Mouse (Mus musculus) hindbrain, embryonic 12.5 days (tissue): ENCODE measurements around the gene Pdpr. TPM values are rescaled to one million over a fixed set of nuclear protein-coding genes. Genes with fewer than 3 reads are reported as not detected.
"Not testable (repeated sequence)": the region's sequence is repeated elsewhere in the genome, so short reads cannot be mapped to it uniquely, and the experiment has no call there.

Source experiments
- ATAC-seq: fragments of 200-750 bp; cut with Nextera tagmentation; 2 replicates; pipeline ENCODE4 v1.8.0; 2017; ENCODE audit warnings: moderate TSS enrichment; ENCODE audit not compliant: low FRiP score
- H3K27ac ChIP-seq: fragments of 300-500 bp; sonication (generic); 2 replicates; pipeline ENCODE4 v1.5.1; 2016; ENCODE audit warnings: mild to moderate bottlenecking
- H3K27me3 ChIP-seq: fragments of 300-500 bp; sonication (generic); 2 replicates; pipeline ENCODE4 v1.6.1; 2016; ENCODE audit warnings: mild to moderate bottlenecking
- H3K36me3 ChIP-seq: fragments of 300-500 bp; sonication (generic); 2 replicates; pipeline ENCODE4 v1.6.1; 2016; ENCODE audit warnings: mild to moderate bottlenecking
- H3K4me1 ChIP-seq: fragments of 300-500 bp; sonication (generic); 2 replicates; pipeline ENCODE4 v1.6.1; 2016
- H3K4me2 ChIP-seq: fragments of 300-500 bp; sonication (generic); replicated peaks from 2 replicates; pipeline ENCODE4 v1.6.1; 2016; ENCODE audit warnings: mild to moderate bottlenecking
- H3K4me3 ChIP-seq: fragments of 300-500 bp; sonication (generic); 2 replicates; pipeline ENCODE4 v1.5.1; 2016; ENCODE audit warnings: mild to moderate bottlenecking
- H3K9ac ChIP-seq: fragments of 300-500 bp; sonication (generic); 2 replicates; pipeline ENCODE4 v1.6.1; 2016; ENCODE audit warnings: mild to moderate bottlenecking, moderate library complexity
- H3K9me3 ChIP-seq: fragments of 300-500 bp; sonication (generic); replicated peaks from 2 replicates; pipeline ENCODE4 v1.6.1; 2016; ENCODE audit warnings: mild to moderate bottlenecking
- WGBS: fragments of 180-500 bp; shearing (Covaris S2); methylation state at CpG from one replicate; pipeline ENCODE4 v1.1.7; 2016; 5-methylcytosine and 5-hydroxymethylcytosine counted together
- polyA plus RNA-seq: library from polyadenylated mRNA; unstranded; fragments of >200 nt; fragmentation: Nextera tagmentation; extraction: Ambion mirVana; gene quantifications from 2 replicates; pipeline ENCODE4 v1.2.1, GENCODE M21; 2016

Pdpr gene
- polyA plus RNA-seq, 1 experiment from 2014 or later: 14.4 TPM

- Histone ChIP-seq H3K36me3 (peaks cover 5% of the 10 kb centered on the region; the same call in 1 of the 2 replicates), H3K27ac (0 out of 2 replicates have a peak overlapping the region, but pooled peaks have one; percentile 7), H3K9me3 (no peaks in the 10 kb centered on the region), H3K9ac (no peak overlapping the region), H3K4me3 (peak overlapping the region; percentile 58; the same call in 1 of the 2 replicates), H3K4me2 (peak overlapping the region; percentile 61), H3K4me1 (peaks cover 11% of the 10 kb centered on the region), H3K27me3 (no peaks in the 10 kb centered on the region)
- ATAC-seq: no peak
- WGBS: 50% methylated on average over 2 of the region's 2 CpGs
Measured at GRCm38 (mm10) chr8:111062893-111063292, 31.5 kb upstream of the Pdpr start.

GRCm38 (mm10) chr8:111066308-111066707, 28.1 kb upstream of the Pdpr start:
- Histone ChIP-seq H3K4me2 (no peak overlapping the region), H3K9ac (no peak overlapping the region), H3K27me3 (no peaks in the 10 kb centered on the region), H3K4me3 (no peak overlapping the region), H3K9me3 (no peaks in the 10 kb centered on the region), H3K27ac (no peak overlapping the region), H3K4me1 (peaks cover 2% of the 10 kb centered on the region), H3K36me3 (no peaks in the 10 kb centered on the region)
- WGBS: 72% methylated on average over 4 of the region's 4 CpGs
- ATAC-seq: no peak

- Histone ChIP-seq H3K27me3 (no peaks in the 10 kb centered on the region), H3K4me1 (no peaks in the 10 kb centered on the region), H3K4me2 (no peak overlapping the region), H3K36me3 (no peaks in the 10 kb centered on the region), H3K27ac (no peak overlapping the region), H3K9me3 (no peaks in the 10 kb centered on the region), H3K9ac (no peak overlapping the region), H3K4me3 (no peak overlapping the region)
- 32% methylated on average over 10 of the region's 10 CpGs for WGBS
- no peak for ATAC-seq
Measured at GRCm38 (mm10) chr8:111067439-111067838, 27.0 kb upstream of the Pdpr start.

GRCm38 (mm10) chr8:111068660-111069059, 25.8 kb upstream of the Pdpr start:
- not testable (repeated sequence) for H3K36me3 ChIP-seq, H3K4me2 ChIP-seq, H3K9me3 ChIP-seq, ATAC-seq, H3K27ac ChIP-seq, H3K4me1 ChIP-seq, H3K27me3 ChIP-seq, H3K4me3 ChIP-seq, H3K9ac ChIP-seq
- whole genome bisulfite sequencing: 90% methylated on average over 9 of the region's 9 CpGs

- H3K9me3 ChIP-seq: no peaks in the 10 kb centered on the region
- no peak overlapping the region for H3K4me3 ChIP-seq
- no peak overlapping the region for H3K4me2 ChIP-seq
- H3K9ac ChIP-seq: no peak overlapping the region
- peaks cover 4% of the 10 kb centered on the region; the same call in 1 of the 2 replicates for H3K4me1 ChIP-seq
- no peak for ATAC-seq
- H3K27ac ChIP-seq: no peak overlapping the region
- H3K36me3 ChIP-seq: no peaks in the 10 kb centered on the region
- no peaks in the 10 kb centered on the region for H3K27me3 ChIP-seq
- WGBS: 71% methylated on average over 3 of the region's 3 CpGs
Measured at GRCm38 (mm10) chr8:111075926-111076325, 18.5 kb upstream of the Pdpr start.

- no peaks in the 10 kb centered on the region for H3K36me3 ChIP-seq
- no peak overlapping the region for H3K4me2 ChIP-seq
- H3K4me1 ChIP-seq: peaks cover 19% of the 10 kb centered on the region
- H3K4me3 ChIP-seq: no peak overlapping the region
- H3K27me3 ChIP-seq: no peaks in the 10 kb centered on the region
- no peak overlapping the region for H3K27ac ChIP-seq
- no peak overlapping the region for H3K9ac ChIP-seq
- no peak for ATAC-seq
- no peaks in the 10 kb centered on the region for H3K9me3 ChIP-seq
- WGBS: 62% methylated on average over 5 of the region's 5 CpGs
Measured at GRCm38 (mm10) chr8:111079461-111079860, 15.0 kb upstream of the Pdpr start.

- 37% methylated on average over 6 of the region's 6 CpGs for WGBS
- no peak overlapping the region for H3K4me2 ChIP-seq
- H3K9me3 ChIP-seq: no peaks in the 10 kb centered on the region
- no peaks in the 10 kb centered on the region for H3K27me3 ChIP-seq
- H3K36me3 ChIP-seq: no peaks in the 10 kb centered on the region
- peak overlapping the region; percentile 5; the same call in 1 of the 2 replicates for H3K9ac ChIP-seq
- H3K27ac ChIP-seq: no peak overlapping the region
- peaks cover 19% of the 10 kb centered on the region for H3K4me1 ChIP-seq
- no peak for ATAC-seq
- H3K4me3 ChIP-seq: no peak overlapping the region
Measured at GRCm38 (mm10) chr8:111079861-111080271, 14.6 kb upstream of the Pdpr start.

GRCm38 (mm10) chr8:111081580-111082258, 12.7 kb upstream of the Pdpr start:
- Histone ChIP-seq H3K36me3 (no peaks in the 10 kb centered on the region), H3K9me3 (no peaks in the 10 kb centered on the region), H3K27me3 (no peaks in the 10 kb centered on the region), H3K4me1 (peaks cover 19% of the 10 kb centered on the region), H3K27ac (peak overlapping the region; percentile 26; the same call in 1 of the 2 replicates), H3K4me3 (no peak overlapping the region; the same call in 1 of the 2 replicates), H3K4me2 (no peak overlapping the region), H3K9ac (peak overlapping the region; percentile 18; the same call in 1 of the 2 replicates)
- 52% methylated on average over 12 of the region's 12 CpGs for WGBS
- peak; percentile 58; the same call in 1 of the 2 replicates for ATAC-seq

- H3K9me3 ChIP-seq, H3K27me3 ChIP-seq, ATAC-seq, H3K36me3 ChIP-seq, H3K4me2 ChIP-seq, H3K27ac ChIP-seq, H3K4me3 ChIP-seq, H3K9ac ChIP-seq: not testable (repeated sequence)
- H3K4me1 ChIP-seq: peaks cover 19% of the 10 kb centered on the region
- WGBS: 94% methylated on average over 5 of the region's 5 CpGs
Measured at GRCm38 (mm10) chr8:111083936-111084335, 10.5 kb upstream of the Pdpr start.

- Histone ChIP-seq H3K4me1 (peaks cover 6% of the 10 kb centered on the region; the same call in 1 of the 2 replicates), H3K27ac (no peak overlapping the region), H3K27me3 (no peaks in the 10 kb centered on the region), H3K4me2 (no peak overlapping the region), H3K9me3 (no peaks in the 10 kb centered on the region), H3K9ac (no peak overlapping the region), H3K36me3 (no peaks in the 10 kb centered on the region), H3K4me3 (no peak overlapping the region)
- ATAC-seq: no peak
- 0% methylated on average over 2 of the region's 2 CpGs for WGBS
Measured at GRCm38 (mm10) chr8:111090126-111090525, 4.3 kb upstream of the Pdpr start.

GRCm38 (mm10) chr8:111091706-111092105, 2.7 kb upstream of the Pdpr start:
- peaks cover 13% of the 10 kb centered on the region for H3K4me1 ChIP-seq
- whole genome bisulfite sequencing: 80% methylated on average over 7 of the region's 7 CpGs
- H3K9ac ChIP-seq: no peak overlapping the region
- no peak overlapping the region for H3K27ac ChIP-seq
- H3K9me3 ChIP-seq: no peaks in the 10 kb centered on the region
- ATAC-seq: no peak
- no peaks in the 10 kb centered on the region for H3K36me3 ChIP-seq
- H3K27me3 ChIP-seq: no peaks in the 10 kb centered on the region
- no peak overlapping the region for H3K4me3 ChIP-seq
- no peak overlapping the region for H3K4me2 ChIP-seq

- not testable (repeated sequence) for H3K9ac ChIP-seq, ATAC-seq, H3K27ac ChIP-seq, H3K36me3 ChIP-seq, H3K4me3 ChIP-seq, H3K9me3 ChIP-seq, H3K4me2 ChIP-seq, H3K27me3 ChIP-seq
- 93% methylated on average over 5 of the region's 6 CpGs for WGBS
- peaks cover 13% of the 10 kb centered on the region for H3K4me1 ChIP-seq
Measured at GRCm38 (mm10) chr8:111092326-111092725, 2.1 kb upstream of the Pdpr start, which contains the start of gene Clec18a. Gene Clec18a, minus strand, starts transcription at chr8:111092426.
